Mouse (Mus musculus): Measurements from ENCODE around the gene Gm26620.
A peak's percentile ranks its signal among the peaks of the same experiment; 100 is the strongest.

Gm26620 gene

GRCm38 (mm10) chr1:170912891-170913615 lies 28.2 kb downstream of the Gm26620 start, which contains the start of gene Fcrlb:
Gene Fcrlb, minus strand, starts transcription at chr1:170912941.
- DNase-seq = no peak

- no peak for DNase-seq
Observed at GRCm38 (mm10) chr1:170915657-170916056, 30.8 kb downstream of the Gm26620 start.

GRCm38 (mm10) chr1:170919308-170919707 lies 34.4 kb downstream of the Gm26620 start:
- no peak for DNase-seq

- DNase-seq = peak in 1 of 2 experiments; percentile 26
Observed at GRCm38 (mm10) chr1:170924485-170924884, 39.6 kb downstream of the Gm26620 start.

- no peak for DNase-seq
Observed at GRCm38 (mm10) chr1:170926941-170927340, 42.1 kb downstream of the Gm26620 start.

GRCm38 (mm10) chr1:170927378-170927777 lies 42.5 kb downstream of the Gm26620 start, which contains the start of gene Fcrla:
Gene Fcrla, minus strand, starts transcription at chr1:170927583.
- DNase-seq = no peak

- DNase-seq = no peak
Observed at GRCm38 (mm10) chr1:170928467-170928866, 43.6 kb downstream of the Gm26620 start.

- DNase-seq = no peak
Observed at GRCm38 (mm10) chr1:170929245-170929644, 44.4 kb downstream of the Gm26620 start.

GRCm38 (mm10) chr1:170932043-170932442 lies 47.2 kb downstream of the Gm26620 start:
- no peak for DNase-seq

- DNase-seq = no peak
Observed at GRCm38 (mm10) chr1:170933386-170933920, 48.6 kb downstream of the Gm26620 start.

- DNase-seq = no peak
Observed at GRCm38 (mm10) chr1:170933940-170934339, 49.1 kb downstream of the Gm26620 start.

GRCm38 (mm10) chr1:170934383-170934782 lies 49.5 kb downstream of the Gm26620 start:
- DNase-seq = no peak

Measured in lung, adult 18-20 months (tissue).